Mouse (Mus musculus) limb, embryonic 13.5 days (tissue): ENCODE measurements around the gene Slc16a12. TPM values are rescaled to one million over a fixed set of nuclear protein-coding genes. Genes with fewer than 3 reads are reported as not detected.

ENCODE experiments used
- ATAC-seq: fragments of 200-750 bp; cut with Nextera tagmentation; 2 replicates; pipeline ENCODE4 v1.8.0; 2017; ENCODE audit warnings: low read depth, moderate number of reproducible peaks, moderate TSS enrichment; ENCODE audit not compliant: low FRiP score
- H3K27ac ChIP-seq: fragments of 300-500 bp; sonication (generic); 2 replicates; pipeline ENCODE4 v1.5.1; 2015; ENCODE audit warnings: inconsistent platforms, mild to moderate bottlenecking, moderate library complexity
- H3K27me3 ChIP-seq: fragments of 300-500 bp; sonication (generic); 2 replicates; pipeline ENCODE4 v1.6.1; 2015; ENCODE audit warnings: mild to moderate bottlenecking, inconsistent platforms
- H3K36me3 ChIP-seq: fragments of 300-500 bp; sonication (generic); 2 replicates; pipeline ENCODE4 v1.6.1; 2015; ENCODE audit warnings: inconsistent platforms, mild to moderate bottlenecking, moderate library complexity
- H3K4me1 ChIP-seq: fragments of 300-500 bp; sonication (generic); 2 replicates; pipeline ENCODE4 v1.6.1; 2015; ENCODE audit warnings: inconsistent platforms
- H3K4me2 ChIP-seq: fragments of 300-500 bp; sonication (generic); replicated peaks from 2 replicates; pipeline ENCODE4 v1.6.1; 2015; ENCODE audit warnings: inconsistent platforms, mild to moderate bottlenecking, moderate library complexity
- H3K4me3 ChIP-seq: fragments of 300-500 bp; sonication (generic); 2 replicates; pipeline ENCODE4 v1.5.1; 2015; ENCODE audit warnings: moderate library complexity, mild to moderate bottlenecking, inconsistent platforms
- H3K9ac ChIP-seq: fragments of 300-500 bp; sonication (generic); 2 replicates; pipeline ENCODE4 v1.6.1; 2015; ENCODE audit warnings: mild to moderate bottlenecking, inconsistent platforms
- H3K9me3 ChIP-seq: fragments of 300-500 bp; sonication (generic); 2 replicates; pipeline ENCODE4 v1.6.1; 2016; ENCODE audit warnings: inconsistent platforms
- WGBS: fragments of 180-500 bp; shearing (Covaris S2); methylation state at CpG from one replicate; pipeline ENCODE4 v1.1.7; 2015; 5-methylcytosine and 5-hydroxymethylcytosine counted together
- polyA plus RNA-seq: library from polyadenylated mRNA; unstranded; fragments of >200 nt; fragmentation: Nextera tagmentation; extraction: Ambion mirVana; gene quantifications from 2 replicates; pipeline ENCODE4 v1.2.1, GENCODE M21; 2015

Slc16a12 gene
- polyA plus RNA-seq, 1 experiment from 2014 or later = 0.55 TPM

- 89% methylated on average over 4 of the region's 4 CpGs for WGBS
- Histone ChIP-seq H3K9me3 (no peaks in the 10 kb centered on the region), H3K36me3 (no peaks in the 10 kb centered on the region), H3K4me2 (no peak overlapping the region), H3K27ac (no peak overlapping the region), H3K27me3 (no peaks in the 10 kb centered on the region), H3K4me3 (no peak overlapping the region), H3K4me1 (no peaks in the 10 kb centered on the region), H3K9ac (no peak overlapping the region)
- ATAC-seq = no peak
Observed at GRCm38 (mm10) chr19:34724598-34724997, 22.5 kb downstream of the Slc16a12 start.

DNA sequence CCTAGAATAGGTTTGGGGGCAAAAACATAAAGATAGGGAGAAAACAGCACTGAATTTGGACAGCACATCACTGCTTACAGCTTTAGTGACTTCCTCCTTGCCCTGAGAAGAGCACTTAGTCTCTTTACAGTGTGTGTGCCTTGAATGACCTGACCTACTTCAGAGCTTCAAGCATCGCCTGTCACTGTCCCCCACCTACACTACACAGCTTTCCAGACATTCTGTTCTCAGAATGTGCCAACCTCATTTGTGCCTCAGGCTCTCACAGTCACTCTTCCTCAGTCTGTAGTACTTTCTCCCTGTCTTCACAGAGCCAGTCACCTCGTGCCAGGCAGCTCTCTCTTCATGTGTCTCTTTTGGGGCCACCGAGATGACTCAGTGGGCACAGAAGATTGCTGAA is 24.5 kb downstream of the Slc16a12 start:
- Histone ChIP-seq H3K4me3 (no peak overlapping the region), H3K27me3 (no peaks in the 10 kb centered on the region), H3K27ac (no peak overlapping the region), H3K36me3 (no peaks in the 10 kb centered on the region), H3K4me1 (no peaks in the 10 kb centered on the region), H3K9me3 (no peaks in the 10 kb centered on the region), H3K4me2 (no peak overlapping the region), H3K9ac (no peak overlapping the region)
- WGBS = 86% methylated on average over 3 of the region's 3 CpGs
- ATAC-seq = no peak

- Histone ChIP-seq H3K4me3 (no peak overlapping the region), H3K9ac (no peak overlapping the region), H3K4me1 (no peaks in the 10 kb centered on the region), H3K4me2 (no peak overlapping the region), H3K27ac (no peak overlapping the region), H3K9me3 (no peaks in the 10 kb centered on the region), H3K27me3 (no peaks in the 10 kb centered on the region), H3K36me3 (no peaks in the 10 kb centered on the region)
- ATAC-seq = no peak
Observed at GRCm38 (mm10) chr19:34720130-34720529, 27.0 kb downstream of the Slc16a12 start.

DNA sequence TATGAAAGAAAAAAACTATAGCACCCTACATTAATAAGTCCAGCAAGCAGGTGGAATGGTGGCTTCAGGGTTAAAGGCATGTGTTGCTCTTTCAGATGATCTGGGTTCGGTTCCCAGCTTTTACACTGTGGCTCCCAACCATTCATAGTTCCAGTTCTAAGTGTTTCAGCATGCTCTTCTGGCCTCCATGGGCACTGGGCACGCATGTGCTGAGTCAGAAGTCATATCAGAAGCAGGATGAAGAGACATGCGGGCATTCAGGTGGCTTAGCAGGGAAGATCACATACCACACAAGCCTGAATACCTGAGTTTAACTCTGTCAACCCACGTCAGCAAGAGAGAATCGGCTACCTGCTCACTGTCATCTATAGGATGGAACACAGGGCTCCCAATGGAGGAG is 28.1 kb downstream of the Slc16a12 start:
- Histone ChIP-seq H3K9me3 (no peaks in the 10 kb centered on the region), H3K4me3 (no peak overlapping the region), H3K27ac (no peak overlapping the region), H3K4me2 (no peak overlapping the region), H3K36me3 (no peaks in the 10 kb centered on the region), H3K9ac (no peak overlapping the region), H3K27me3 (no peaks in the 10 kb centered on the region), H3K4me1 (0 out of 2 replicates have a peak, but pooled peaks cover 5% of the 10 kb centered on the region)
- 89% methylated on average over 5 of the region's 5 CpGs for WGBS
- no peak for ATAC-seq

GRCm38 (mm10) chr19:34718478-34718877 is 28.6 kb downstream of the Slc16a12 start:
- 38% methylated on average over 2 of the region's 2 CpGs for WGBS
- no peaks in the 10 kb centered on the region for H3K36me3 ChIP-seq
- no peaks in the 10 kb centered on the region for H3K27me3 ChIP-seq
- no peak overlapping the region for H3K4me3 ChIP-seq
- no peak overlapping the region for H3K27ac ChIP-seq
- no peak overlapping the region for H3K4me2 ChIP-seq
- H3K4me1 ChIP-seq = 0 out of 2 replicates have a peak, but pooled peaks cover 5% of the 10 kb centered on the region
- ATAC-seq = no peak
- no peak overlapping the region for H3K9ac ChIP-seq
- no peaks in the 10 kb centered on the region for H3K9me3 ChIP-seq

- Histone ChIP-seq H3K27ac (no peak overlapping the region), H3K9me3 (no peaks in the 10 kb centered on the region), H3K4me1 (0 out of 2 replicates have a peak, but pooled peaks cover 5% of the 10 kb centered on the region), H3K4me2 (no peak overlapping the region), H3K9ac (no peak overlapping the region), H3K36me3 (no peaks in the 10 kb centered on the region), H3K27me3 (no peaks in the 10 kb centered on the region), H3K4me3 (no peak overlapping the region)
- ATAC-seq = no peak
- 67% methylated on average over 1 of the region's 1 CpGs for WGBS
Observed at GRCm38 (mm10) chr19:34715895-34716294, 31.2 kb downstream of the Slc16a12 start.

DNA sequence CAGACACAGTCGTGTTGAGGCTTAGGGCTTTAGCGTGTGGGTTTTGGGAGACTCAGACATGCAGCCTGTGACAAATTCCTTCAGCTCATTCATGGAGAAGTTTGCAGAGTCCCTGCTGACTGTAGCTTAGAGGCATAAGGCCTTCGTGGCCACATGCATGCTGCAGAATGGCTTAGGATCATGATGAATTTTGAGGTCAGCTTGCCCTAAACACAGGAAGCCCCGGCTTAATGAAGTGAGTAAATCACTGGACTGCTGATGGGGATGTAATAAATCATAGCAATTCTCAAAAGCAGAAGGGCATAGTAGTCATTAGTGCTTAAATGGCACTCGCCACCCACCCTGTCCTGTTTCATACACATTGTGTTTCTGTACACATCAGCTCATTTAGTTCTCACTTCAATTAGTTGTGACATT is 32.8 kb downstream of the Slc16a12 start:
- no peak overlapping the region for H3K9ac ChIP-seq
- ATAC-seq = no peak
- no peak overlapping the region for H3K4me3 ChIP-seq
- WGBS = 10% methylated on average over 5 of the region's 5 CpGs
- no peaks in the 10 kb centered on the region for H3K9me3 ChIP-seq
- no peak overlapping the region for H3K27ac ChIP-seq
- 0 out of 2 replicates have a peak, but pooled peaks cover 5% of the 10 kb centered on the region for H3K4me1 ChIP-seq
- H3K4me2 ChIP-seq = no peak overlapping the region
- H3K36me3 ChIP-seq = no peaks in the 10 kb centered on the region
- H3K27me3 ChIP-seq = no peaks in the 10 kb centered on the region

DNA sequence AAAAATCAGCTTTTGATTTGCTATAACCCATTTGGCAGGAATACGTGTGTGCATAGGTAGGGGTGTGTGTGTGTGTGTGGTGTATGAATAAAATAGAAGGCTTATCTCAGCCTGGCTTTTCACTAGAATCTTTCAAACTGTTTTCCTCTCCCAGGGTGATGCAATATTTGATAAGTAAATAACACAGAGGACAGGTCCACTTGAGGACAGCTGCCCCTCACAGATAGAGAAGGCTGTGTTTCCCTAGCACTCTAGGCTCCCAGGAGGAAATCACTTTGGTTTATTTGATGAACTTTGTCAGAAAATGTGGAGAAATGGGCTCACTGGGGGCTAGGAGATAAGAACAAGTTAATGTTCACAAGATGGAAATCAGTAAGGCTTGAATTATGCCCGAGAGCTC is 35.0 kb downstream of the Slc16a12 start:
- Histone ChIP-seq H3K4me1 (0 out of 2 replicates have a peak, but pooled peaks cover 5% of the 10 kb centered on the region), H3K9ac (no peak overlapping the region), H3K9me3 (no peaks in the 10 kb centered on the region), H3K4me2 (no peak overlapping the region), H3K27ac (no peak overlapping the region), H3K4me3 (no peak overlapping the region), H3K36me3 (no peaks in the 10 kb centered on the region), H3K27me3 (no peaks in the 10 kb centered on the region)
- WGBS = 85% methylated on average over 2 of the region's 2 CpGs
- no peak for ATAC-seq

DNA sequence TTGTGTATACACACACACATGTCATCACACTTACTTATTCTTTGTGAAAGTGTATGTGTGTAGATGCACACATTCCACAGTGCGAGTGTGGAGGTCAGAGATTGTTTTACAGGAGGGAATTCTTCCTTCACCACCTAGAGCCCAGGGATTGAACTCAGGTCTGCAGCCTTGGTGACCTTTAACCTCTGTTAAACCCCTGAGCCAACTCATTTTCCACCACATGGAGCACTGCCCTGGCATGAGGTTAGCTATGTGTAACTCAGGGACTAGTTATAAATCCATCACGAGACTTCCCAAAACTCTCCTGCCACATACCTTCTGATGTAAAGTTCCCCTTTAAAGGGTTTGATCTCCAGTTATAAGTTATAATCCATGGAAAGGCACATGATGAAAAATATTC is 38.9 kb downstream of the Slc16a12 start:
- Histone ChIP-seq H3K27me3 (no peaks in the 10 kb centered on the region), H3K9me3 (no peaks in the 10 kb centered on the region), H3K4me3 (no peak overlapping the region), H3K4me2 (no peak overlapping the region), H3K9ac (no peak overlapping the region), H3K27ac (no peak overlapping the region), H3K36me3 (no peaks in the 10 kb centered on the region), H3K4me1 (no peaks in the 10 kb centered on the region)
- 63% methylated on average over 2 of the region's 2 CpGs for WGBS
- ATAC-seq = no peak

- Histone ChIP-seq H3K9ac (no peak overlapping the region), H3K27me3 (no peaks in the 10 kb centered on the region), H3K4me2 (no peak overlapping the region), H3K9me3 (no peaks in the 10 kb centered on the region), H3K36me3 (no peaks in the 10 kb centered on the region), H3K4me1 (no peaks in the 10 kb centered on the region), H3K4me3 (no peak overlapping the region), H3K27ac (no peak overlapping the region)
- WGBS = 72% methylated on average over 2 of the region's 2 CpGs
- no peak for ATAC-seq
Observed at GRCm38 (mm10) chr19:34707571-34707970, 39.5 kb downstream of the Slc16a12 start.

- Histone ChIP-seq H3K4me2 (no peak overlapping the region), H3K36me3 (no peaks in the 10 kb centered on the region), H3K4me1 (no peaks in the 10 kb centered on the region), H3K27me3 (no peaks in the 10 kb centered on the region), H3K27ac (no peak overlapping the region), H3K9me3 (no peaks in the 10 kb centered on the region), H3K9ac (no peak overlapping the region), H3K4me3 (no peak overlapping the region)
- no peak for ATAC-seq
- WGBS = 51% methylated on average over 6 of the region's 6 CpGs
Observed at GRCm38 (mm10) chr19:34706261-34706660, 40.8 kb downstream of the Slc16a12 start.

DNA sequence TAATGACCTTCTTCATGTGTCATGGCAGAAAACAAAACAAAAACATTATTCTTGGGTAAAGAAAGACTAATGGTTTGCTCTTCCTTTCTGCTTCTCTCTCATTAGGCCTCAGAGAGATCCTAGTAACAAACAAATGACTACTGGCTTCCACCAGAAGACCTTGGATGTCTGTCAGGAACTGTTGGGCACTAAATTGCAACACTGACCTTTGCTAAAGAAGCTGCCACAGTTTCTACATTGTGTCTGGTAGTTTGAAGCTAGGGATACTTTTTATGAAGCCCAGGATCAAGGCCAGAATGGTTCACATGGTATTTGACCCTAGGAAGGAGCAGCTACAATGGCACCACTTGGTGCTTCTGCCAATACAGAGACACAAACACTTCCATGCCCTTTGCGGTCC is 41.9 kb downstream of the Slc16a12 start:
- Histone ChIP-seq H3K9ac (no peak overlapping the region), H3K27me3 (no peaks in the 10 kb centered on the region), H3K27ac (no peak overlapping the region), H3K4me1 (no peaks in the 10 kb centered on the region), H3K4me2 (no peak overlapping the region), H3K36me3 (no peaks in the 10 kb centered on the region), H3K9me3 (no peaks in the 10 kb centered on the region), H3K4me3 (no peak overlapping the region)
- no peak for ATAC-seq
- 93% methylated on average over 1 of the region's 1 CpGs for WGBS

GRCm38 (mm10) chr19:34699300-34699699 is 47.8 kb downstream of the Slc16a12 start:
- H3K4me1 ChIP-seq = no peaks in the 10 kb centered on the region
- no peak overlapping the region for H3K27ac ChIP-seq
- 80% methylated on average over 2 of the region's 2 CpGs for WGBS
- no peaks in the 10 kb centered on the region for H3K36me3 ChIP-seq
- H3K9ac ChIP-seq = no peak overlapping the region
- ATAC-seq = no peak
- H3K4me3 ChIP-seq = no peak overlapping the region
- no peaks in the 10 kb centered on the region for H3K27me3 ChIP-seq
- H3K4me2 ChIP-seq = no peak overlapping the region
- H3K9me3 ChIP-seq = no peaks in the 10 kb centered on the region
